Mouse (Mus musculus): Measurements from ENCODE around the gene Hsd17b6.

DNA sequence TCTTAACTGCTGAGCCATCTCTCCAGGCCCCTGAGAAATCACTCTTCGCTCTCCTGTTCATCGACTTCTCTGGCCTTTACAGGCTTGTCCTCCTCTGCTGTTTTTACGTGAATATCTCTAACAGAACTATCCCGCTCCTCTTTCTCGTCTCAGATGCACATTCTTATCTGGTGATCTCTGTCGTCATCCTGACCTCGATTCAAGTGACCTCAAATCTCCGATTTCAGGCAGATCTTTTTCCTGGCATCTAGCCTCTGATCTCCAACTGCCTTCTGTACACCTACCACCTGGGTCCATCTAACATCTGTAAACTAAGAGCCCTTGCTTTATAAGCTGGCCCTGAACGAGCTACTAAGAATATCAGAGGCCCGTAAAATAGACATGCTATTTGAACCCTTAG lies 2.5 kb downstream of the Hsd17b6 start:
- TF ChIP-seq CTCF (IDR thresholded peaks at IDR 0.05; ENCODE audit: low read depth, low read length), result no peak
- no peak for TF ChIP-seq POLR2A (IDR thresholded peaks at IDR 0.05; ENCODE audit: insufficient read depth, low read length)
- no peak for TF ChIP-seq EP300 (IDR thresholded peaks at IDR 0.05; ENCODE audit: insufficient read depth, low read depth, low read length)

Data from ES-Bruce4 (cell line).